Mouse (Mus musculus): ENCODE data around the gene Cds1. TPM values are rescaled to one million over a fixed set of nuclear protein-coding genes. Genes with fewer than 3 reads are reported as not detected.

Cds1 gene
- polyA plus RNA-seq, 1 experiment, result 35.5 TPM

- TF ChIP-seq CTCF (conservative IDR thresholded peaks at IDR 0.05; ENCODE audit: insufficient read depth, insufficient read length, low read depth, low read length) (no peak), POLR2A (IDR thresholded peaks at IDR 0.05; ENCODE audit: low read depth, low read length) (no peak)
- Histone ChIP-seq H3K27ac (ENCODE audit: insufficient read depth, low read depth, low read length) (no peak overlapping the region), H3K4me1 (ENCODE audit: control insufficient read depth, insufficient read depth, low read length) (no peaks in the 10 kb centered on the region), H3K4me3 (ENCODE audit: insufficient read depth, low read depth, low read length) (no peak overlapping the region), H3K36me3 (ENCODE audit: control insufficient read depth, insufficient read depth, low read length) (no peaks in the 10 kb centered on the region), H3K27me3 (replicated peaks; ENCODE audit: control insufficient read depth, insufficient read depth, low read length) (no peaks in the 10 kb centered on the region)
- no peak for DNase-seq
- 81% methylated on average over 4 of the region's 4 CpGs for WGBS
Measured at GRCm38 (mm10) chr5:101785921-101786614, 21.1 kb downstream of the Cds1 start.

DNA sequence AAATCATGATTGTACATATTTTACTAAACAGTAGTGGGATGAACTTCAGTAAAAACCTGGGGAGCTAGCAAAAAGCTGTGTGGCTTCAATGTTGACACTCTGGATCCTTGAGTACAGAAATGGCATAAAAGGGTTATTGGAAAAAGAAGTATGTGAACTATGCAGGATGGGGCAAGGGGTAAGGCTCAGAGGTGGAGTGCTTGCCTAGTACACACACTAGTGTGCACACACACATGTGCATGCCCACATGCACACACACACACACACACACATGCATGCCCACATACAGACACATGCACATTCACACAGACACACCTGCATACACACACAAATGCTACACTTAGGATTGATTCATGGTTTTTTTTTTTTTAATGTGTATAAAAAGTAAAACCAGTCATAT, 24.8 kb downstream of the Cds1 start:
- Histone ChIP-seq H3K4me1 (ENCODE audit: control insufficient read depth, insufficient read depth, low read length) (no peaks in the 10 kb centered on the region), H3K27me3 (replicated peaks; ENCODE audit: control insufficient read depth, insufficient read depth, low read length) (no peaks in the 10 kb centered on the region), H3K4me3 (ENCODE audit: insufficient read depth, low read depth, low read length) (no peak overlapping the region), H3K36me3 (ENCODE audit: control insufficient read depth, insufficient read depth, low read length) (no peaks in the 10 kb centered on the region), H3K27ac (ENCODE audit: insufficient read depth, low read depth, low read length) (no peak overlapping the region)
- no peak for TF ChIP-seq CTCF (conservative IDR thresholded peaks at IDR 0.05; ENCODE audit: insufficient read depth, insufficient read length, low read depth, low read length)
- TF ChIP-seq POLR2A (IDR thresholded peaks at IDR 0.05; ENCODE audit: low read depth, low read length), result no peak
- DNase-seq, result no peak

- no peak for DNase-seq
- Histone ChIP-seq H3K4me1 (ENCODE audit: control insufficient read depth, insufficient read depth, low read length) (no peaks in the 10 kb centered on the region), H3K4me3 (ENCODE audit: insufficient read depth, low read depth, low read length) (no peak overlapping the region), H3K27ac (ENCODE audit: insufficient read depth, low read depth, low read length) (no peak overlapping the region), H3K36me3 (ENCODE audit: control insufficient read depth, insufficient read depth, low read length) (no peaks in the 10 kb centered on the region), H3K27me3 (replicated peaks; ENCODE audit: control insufficient read depth, insufficient read depth, low read length) (no peaks in the 10 kb centered on the region)
- TF ChIP-seq CTCF (conservative IDR thresholded peaks at IDR 0.05; ENCODE audit: insufficient read depth, insufficient read length, low read depth, low read length), result no peak
- 73% methylated on average over 5 of the region's 5 CpGs for WGBS
Measured at GRCm38 (mm10) chr5:101790560-101790959, 25.6 kb downstream of the Cds1 start.

GRCm38 (mm10) chr5:101792665-101793064, 27.7 kb downstream of the Cds1 start:
- H3K27ac ChIP-seq (ENCODE audit: insufficient read depth, low read depth, low read length), result no peak overlapping the region
- no peaks in the 10 kb centered on the region for H3K27me3 ChIP-seq (replicated peaks; ENCODE audit: control insufficient read depth, insufficient read depth, low read length)
- no peaks in the 10 kb centered on the region for H3K36me3 ChIP-seq (ENCODE audit: control insufficient read depth, insufficient read depth, low read length)
- no peak for TF ChIP-seq CTCF (conservative IDR thresholded peaks at IDR 0.05; ENCODE audit: insufficient read depth, insufficient read length, low read depth, low read length)
- TF ChIP-seq POLR2A (IDR thresholded peaks at IDR 0.05; ENCODE audit: low read depth, low read length), result no peak
- H3K4me3 ChIP-seq (ENCODE audit: insufficient read depth, low read depth, low read length), result no peak overlapping the region
- no peak for DNase-seq
- WGBS, result 69% methylated on average over 4 of the region's 4 CpGs
- no peaks in the 10 kb centered on the region for H3K4me1 ChIP-seq (ENCODE audit: control insufficient read depth, insufficient read depth, low read length)

- WGBS, result 76% methylated on average over 2 of the region's 2 CpGs
- Histone ChIP-seq H3K27ac (ENCODE audit: insufficient read depth, low read depth, low read length) (no peak overlapping the region), H3K27me3 (replicated peaks; ENCODE audit: control insufficient read depth, insufficient read depth, low read length) (no peaks in the 10 kb centered on the region), H3K4me1 (ENCODE audit: control insufficient read depth, insufficient read depth, low read length) (no peaks in the 10 kb centered on the region), H3K36me3 (ENCODE audit: control insufficient read depth, insufficient read depth, low read length) (no peaks in the 10 kb centered on the region), H3K4me3 (ENCODE audit: insufficient read depth, low read depth, low read length) (no peak overlapping the region)
- TF ChIP-seq CTCF (conservative IDR thresholded peaks at IDR 0.05; ENCODE audit: insufficient read depth, insufficient read length, low read depth, low read length) (no peak), POLR2A (IDR thresholded peaks at IDR 0.05; ENCODE audit: low read depth, low read length) (no peak)
- no peak for DNase-seq
Measured at GRCm38 (mm10) chr5:101801891-101802290, 37.0 kb downstream of the Cds1 start.

GRCm38 (mm10) chr5:101802358-101803022, 37.6 kb downstream of the Cds1 start:
- TF ChIP-seq CTCF (conservative IDR thresholded peaks at IDR 0.05; ENCODE audit: insufficient read depth, insufficient read length, low read depth, low read length) (no peak), POLR2A (IDR thresholded peaks at IDR 0.05; ENCODE audit: low read depth, low read length) (no peak)
- Histone ChIP-seq H3K36me3 (ENCODE audit: control insufficient read depth, insufficient read depth, low read length) (no peaks in the 10 kb centered on the region), H3K4me3 (ENCODE audit: insufficient read depth, low read depth, low read length) (no peak overlapping the region), H3K27ac (ENCODE audit: insufficient read depth, low read depth, low read length) (no peak overlapping the region), H3K4me1 (ENCODE audit: control insufficient read depth, insufficient read depth, low read length) (no peaks in the 10 kb centered on the region), H3K27me3 (replicated peaks; ENCODE audit: control insufficient read depth, insufficient read depth, low read length) (no peaks in the 10 kb centered on the region)
- WGBS, result 65% methylated on average over 9 of the region's 9 CpGs
- DNase-seq, result no peak

GRCm38 (mm10) chr5:101811296-101812169, 46.6 kb downstream of the Cds1 start:
- Histone ChIP-seq H3K27me3 (replicated peaks; ENCODE audit: control insufficient read depth, insufficient read depth, low read length) (no peaks in the 10 kb centered on the region), H3K36me3 (ENCODE audit: control insufficient read depth, insufficient read depth, low read length) (no peaks in the 10 kb centered on the region), H3K4me3 (ENCODE audit: insufficient read depth, low read depth, low read length) (no peak overlapping the region), H3K4me1 (ENCODE audit: control insufficient read depth, insufficient read depth, low read length) (no peaks in the 10 kb centered on the region), H3K27ac (ENCODE audit: insufficient read depth, low read depth, low read length) (no peak overlapping the region)
- DNase-seq, result no peak
- WGBS, result 87% methylated on average over 6 of the region's 6 CpGs
- TF ChIP-seq POLR2A (IDR thresholded peaks at IDR 0.05; ENCODE audit: low read depth, low read length) (no peak), CTCF (conservative IDR thresholded peaks at IDR 0.05; ENCODE audit: insufficient read depth, insufficient read length, low read depth, low read length) (peak; percentile 39; the same call in 1 of the 2 replicates)
